7 mouse cellular contexts compared by ENCODE assay signal in genomic region chr2:30287027-30287373, GRCm38 (mm10). TPM values are rescaled to one million over a fixed set of nuclear protein-coding genes. Genes with fewer than 3 reads are reported as not detected.
DNase-seq lines count a peak whose midpoint lies in the region; ATAC-seq and TF ChIP-seq lines count a peak whose summit lies in the region.

No protein-coding gene starts in this region.

- WGBS in lung, adult 2 months: under 1% methylated on average over 10 of the region's 10 CpGs
- WGBS in forebrain, embryonic 16.5 days: 0% methylated on average over 10 of the region's 10 CpGs
- under 1% methylated on average over 10 of the region's 10 CpGs for WGBS in liver, embryonic 13.5 days (ENCODE audit: insufficient replicate concordance)
- under 1% methylated on average over 10 of the region's 10 CpGs for WGBS in stomach, embryonic 15.5 days

- peak overlapping the region; percentile 76 for H3K4me2 ChIP-seq in forebrain, embryonic 16.5 days (ENCODE audit: low read length)
- peak overlapping the region; percentile 96 for H3K4me2 ChIP-seq in liver, embryonic 13.5 days
- peak overlapping the region; percentile 64 for H3K4me2 ChIP-seq in stomach, embryonic 15.5 days

- peaks cover 11% of the 10 kb centered on the region for H3K4me1 ChIP-seq in lung, adult 2 months (ENCODE audit: control insufficient read depth, insufficient read depth, low read length)
- H3K4me1 ChIP-seq in forebrain, embryonic 16.5 days (replicated peaks; ENCODE audit: control insufficient read depth, insufficient read depth, low read length): peaks cover 21% of the 10 kb centered on the region
- peaks cover 40% of the 10 kb centered on the region for H3K4me1 ChIP-seq in liver, embryonic 13.5 days (replicated peaks)
- peaks cover 20% of the 10 kb centered on the region for H3K4me1 ChIP-seq in stomach, embryonic 15.5 days

- TF ChIP-seq CTCF in lung, adult 2 months (IDR thresholded peaks at IDR 0.05; ENCODE audit: insufficient read depth, low read length): no peak

- H3K27me3 ChIP-seq in forebrain, embryonic 16.5 days (replicated peaks; ENCODE audit: control insufficient read depth, insufficient read depth, low read length): no peaks in the 10 kb centered on the region
- no peaks in the 10 kb centered on the region for H3K27me3 ChIP-seq in liver, embryonic 13.5 days
- H3K27me3 ChIP-seq in stomach, embryonic 15.5 days (replicated peaks): no peaks in the 10 kb centered on the region

- H3K4me3 ChIP-seq in lung, adult 2 months (replicated peaks; ENCODE audit: extremely low read depth, low read depth, low read length): peak overlapping the region; percentile 75
- H3K4me3 ChIP-seq in forebrain, embryonic 16.5 days (replicated peaks; ENCODE audit: low read length): peak overlapping the region; percentile 93
- peak overlapping the region; percentile 90 for H3K4me3 ChIP-seq in liver, embryonic 13.5 days (replicated peaks)
- peak overlapping the region; percentile 97 for H3K4me3 ChIP-seq in stomach, embryonic 15.5 days (replicated peaks)

- TF ChIP-seq POLR2A in lung, adult 2 months (IDR thresholded peaks at IDR 0.05; ENCODE audit: borderline replicate concordance, extremely low read depth, low read depth, low read length): no peak

- ATAC-seq in forebrain, embryonic 16.5 days: no peak
- no peak for ATAC-seq in liver, embryonic 13.5 days (ENCODE audit: low read depth)
- no peak for ATAC-seq in stomach, embryonic 15.5 days (ENCODE audit: insufficient read depth, low FRiP score, low read depth)

- peak overlapping the region; percentile 82 for H3K9ac ChIP-seq in forebrain, embryonic 16.5 days (replicated peaks; ENCODE audit: low read depth, low read length)
- peak overlapping the region; percentile 89 for H3K9ac ChIP-seq in liver, embryonic 13.5 days
- peak overlapping the region; percentile 94; the same call in 1 of the 2 replicates for H3K9ac ChIP-seq in stomach, embryonic 15.5 days

- no peaks in the 10 kb centered on the region for H3K9me3 ChIP-seq in forebrain, embryonic 16.5 days (ENCODE audit: control insufficient read depth, low read length)
- H3K9me3 ChIP-seq in liver, embryonic 13.5 days (replicated peaks): no peaks in the 10 kb centered on the region
- H3K9me3 ChIP-seq in stomach, embryonic 15.5 days: no peaks in the 10 kb centered on the region

- DNase-seq in lung, adult 2 months: no peak
- no peak for DNase-seq in lung, postnatal 36 days
- DNase-seq in brain, adult 2 months (ENCODE audit: low read depth, low spot score): peak; percentile 73
- DNase-seq in liver, embryonic 13.5 days: peak; percentile 19
- DNase-seq in Muller cell, postnatal 12 days (ENCODE audit: inconsistent ontology term): no peak

- no peak overlapping the region; the same call in 1 of the 2 replicates for H3K27ac ChIP-seq in forebrain, embryonic 16.5 days (ENCODE audit: low read length)
- H3K27ac ChIP-seq in liver, embryonic 13.5 days: peak overlapping the region; percentile 84
- peak overlapping the region; percentile 84 for H3K27ac ChIP-seq in stomach, embryonic 15.5 days

- no peaks in the 10 kb centered on the region for H3K36me3 ChIP-seq in forebrain, embryonic 16.5 days (ENCODE audit: control insufficient read depth, insufficient read depth)
- H3K36me3 ChIP-seq in liver, embryonic 13.5 days: peaks cover 15% of the 10 kb centered on the region; the same call in 1 of the 2 replicates
- H3K36me3 ChIP-seq in stomach, embryonic 15.5 days: no peaks in the 10 kb centered on the region

RNA-seq across cellular contexts. Expression of gene Nup188, which starts 0.8 kb away (rescaled TPM):
- 27.3 and 28.1 TPM in 2 replicates for polyA plus RNA-seq in lung, adult 2 months (2012; rRNA removed)
- polyA plus RNA-seq in forebrain, embryonic 16.5 days (2015; fragmentation: Nextera tagmentation; extraction: Ambion mirVana): 25.3 and 26.2 TPM in 2 replicates
- polyA plus RNA-seq in liver, embryonic 13.5 days (2015; fragmentation: Nextera tagmentation; extraction: Ambion mirVana): 15.5 and 20.0 TPM in 2 replicates
- 22.4 and 29.7 TPM in 2 replicates for polyA plus RNA-seq in stomach, embryonic 15.5 days (2015; fragmentation: Nextera tagmentation; extraction: Ambion mirVana)

RNA-seq across cellular contexts. Expression of gene Dolk, which starts 0.9 kb away (rescaled TPM):
- polyA plus RNA-seq in lung, adult 2 months (2012; rRNA removed): 21.1 and 22.2 TPM in 2 replicates
- polyA plus RNA-seq in forebrain, embryonic 16.5 days (2015; fragmentation: Nextera tagmentation; extraction: Ambion mirVana): 30.2 and 35.9 TPM in 2 replicates
- 14.0 and 14.4 TPM in 2 replicates for polyA plus RNA-seq in liver, embryonic 13.5 days (2015; fragmentation: Nextera tagmentation; extraction: Ambion mirVana)
- 33.2 and 33.3 TPM in 2 replicates for polyA plus RNA-seq in stomach, embryonic 15.5 days (2015; fragmentation: Nextera tagmentation; extraction: Ambion mirVana)

RNA-seq across cellular contexts. Expression of gene Gm28038, which starts 6.2 kb away (rescaled TPM):
- polyA plus RNA-seq in lung, adult 2 months (2012; rRNA removed): not detected in 2 replicates
- not detected in 2 replicates for polyA plus RNA-seq in forebrain, embryonic 16.5 days (2015; fragmentation: Nextera tagmentation; extraction: Ambion mirVana)
- 0.82 TPM in 1 of 2 replicates, not detected in the other for polyA plus RNA-seq in liver, embryonic 13.5 days (2015; fragmentation: Nextera tagmentation; extraction: Ambion mirVana)
- not detected in 2 replicates for polyA plus RNA-seq in stomach, embryonic 15.5 days (2015; fragmentation: Nextera tagmentation; extraction: Ambion mirVana)

RNA-seq across cellular contexts. Expression of gene Phyhd1, which starts 21.0 kb away (rescaled TPM):
- 16.0 and 23.9 TPM in 2 replicates for polyA plus RNA-seq in lung, adult 2 months (2012; rRNA removed)
- 9.4 and 9.5 TPM in 2 replicates for polyA plus RNA-seq in forebrain, embryonic 16.5 days (2015; fragmentation: Nextera tagmentation; extraction: Ambion mirVana)
- 8.1 and 8.9 TPM in 2 replicates for polyA plus RNA-seq in liver, embryonic 13.5 days (2015; fragmentation: Nextera tagmentation; extraction: Ambion mirVana)
- 13.1 and 14.2 TPM in 2 replicates for polyA plus RNA-seq in stomach, embryonic 15.5 days (2015; fragmentation: Nextera tagmentation; extraction: Ambion mirVana)

RNA-seq across cellular contexts. Expression of gene Gm28035, which starts 46.6 kb away (rescaled TPM):
- polyA plus RNA-seq in lung, adult 2 months (2012; rRNA removed): 11.6 and 18.8 TPM in 2 replicates
- 0.46 and 0.58 TPM in 2 replicates for polyA plus RNA-seq in forebrain, embryonic 16.5 days (2015; fragmentation: Nextera tagmentation; extraction: Ambion mirVana)
- polyA plus RNA-seq in liver, embryonic 13.5 days (2015; fragmentation: Nextera tagmentation; extraction: Ambion mirVana): 0.05 and 0.07 TPM in 2 replicates
- polyA plus RNA-seq in stomach, embryonic 15.5 days (2015; fragmentation: Nextera tagmentation; extraction: Ambion mirVana): 0.22 and 0.35 TPM in 2 replicates

Comparison
In these comparisons a context has a peak if more than half of its experiments do, and no peak if none do; other contexts are left out.
1. DNase-seq: peak in brain, adult 2 months (single experiment) and liver, embryonic 13.5 days (single experiment); none in lung, adult 2 months (single experiment), lung, postnatal 36 days (single experiment) and Muller cell, postnatal 12 days (single experiment).
2. Peak in every context shown above with its lines, with median percentiles within 50 percentile points of each other: H3K4me3 ChIP-seq, H3K4me2 ChIP-seq and H3K9ac ChIP-seq.